Mouse (Mus musculus): Measurements from ENCODE around the gene Tdrd6. TPM values are rescaled to one million over a fixed set of nuclear protein-coding genes. Genes with fewer than 3 reads are reported as not detected.

The Tdrd6 gene
- polyA plus RNA-seq, 1 experiment from 2014 or later: 2.5 TPM

- ATAC-seq: no peak
- Histone ChIP-seq H3K4me1 (replicated peaks; ENCODE audit: control insufficient read depth, insufficient read depth, low read length) (no peaks in the 10 kb centered on the region), H3K9ac (ENCODE audit: low read depth, low read length) (no peak overlapping the region), H3K4me2 (replicated peaks; ENCODE audit: low read depth) (no peak overlapping the region), H3K9me3 (ENCODE audit: control insufficient read depth) (no peaks in the 10 kb centered on the region), H3K36me3 (ENCODE audit: control insufficient read depth, insufficient read depth) (no peaks in the 10 kb centered on the region; the same call in 1 of the 2 replicates), H3K27me3 (replicated peaks; ENCODE audit: control insufficient read depth, insufficient read depth, low read length) (no peaks in the 10 kb centered on the region), H3K4me3 (ENCODE audit: low read depth, low read length) (no peak overlapping the region), H3K27ac (ENCODE audit: low read depth, low read length) (no peak overlapping the region)
- WGBS: 89% methylated on average over 3 of the region's 3 CpGs
- TF ChIP-seq CTCF (IDR thresholded peaks at IDR 0.05; ENCODE audit: low read depth): no peak
Measured at GRCm38 (mm10) chr17:43645136-43645535, 15.0 kb upstream of the Tdrd6 start.

- H3K27ac ChIP-seq (ENCODE audit: low read depth, low read length): no peak overlapping the region
- H3K36me3 ChIP-seq (ENCODE audit: control insufficient read depth, insufficient read depth): no peaks in the 10 kb centered on the region; the same call in 1 of the 2 replicates
- H3K9me3 ChIP-seq (ENCODE audit: control insufficient read depth): no peaks in the 10 kb centered on the region
- ATAC-seq: no peak
- H3K27me3 ChIP-seq (replicated peaks; ENCODE audit: control insufficient read depth, insufficient read depth, low read length): no peaks in the 10 kb centered on the region
- no peak overlapping the region for H3K4me2 ChIP-seq (replicated peaks; ENCODE audit: low read depth)
- TF ChIP-seq CTCF (IDR thresholded peaks at IDR 0.05; ENCODE audit: low read depth): no peak
- 35% methylated on average over 7 of the region's 7 CpGs for WGBS
- H3K9ac ChIP-seq (ENCODE audit: low read depth, low read length): no peak overlapping the region
- H3K4me3 ChIP-seq (ENCODE audit: low read depth, low read length): no peak overlapping the region
- H3K4me1 ChIP-seq (replicated peaks; ENCODE audit: control insufficient read depth, insufficient read depth, low read length): no peaks in the 10 kb centered on the region
Measured at GRCm38 (mm10) chr17:43644375-43644774, 14.3 kb upstream of the Tdrd6 start.

GRCm38 (mm10) chr17:43643191-43643590 is 13.1 kb upstream of the Tdrd6 start:
- TF ChIP-seq CTCF (IDR thresholded peaks at IDR 0.05; ENCODE audit: low read depth): no peak
- Histone ChIP-seq H3K36me3 (ENCODE audit: control insufficient read depth, insufficient read depth) (no peaks in the 10 kb centered on the region; the same call in 1 of the 2 replicates), H3K9ac (ENCODE audit: low read depth, low read length) (no peak overlapping the region), H3K4me1 (replicated peaks; ENCODE audit: control insufficient read depth, insufficient read depth, low read length) (no peaks in the 10 kb centered on the region), H3K27me3 (replicated peaks; ENCODE audit: control insufficient read depth, insufficient read depth, low read length) (no peaks in the 10 kb centered on the region), H3K4me3 (ENCODE audit: low read depth, low read length) (no peak overlapping the region), H3K27ac (ENCODE audit: low read depth, low read length) (no peak overlapping the region), H3K9me3 (ENCODE audit: control insufficient read depth) (no peaks in the 10 kb centered on the region), H3K4me2 (replicated peaks; ENCODE audit: low read depth) (no peak overlapping the region)
- ATAC-seq: no peak
- WGBS: 75% methylated on average over 7 of the region's 7 CpGs

- no peaks in the 10 kb centered on the region for H3K9me3 ChIP-seq (ENCODE audit: control insufficient read depth)
- H3K4me3 ChIP-seq (ENCODE audit: low read depth, low read length): no peak overlapping the region
- H3K4me1 ChIP-seq (replicated peaks; ENCODE audit: control insufficient read depth, insufficient read depth, low read length): no peaks in the 10 kb centered on the region
- no peak overlapping the region for H3K9ac ChIP-seq (ENCODE audit: low read depth, low read length)
- H3K36me3 ChIP-seq (ENCODE audit: control insufficient read depth, insufficient read depth): no peaks in the 10 kb centered on the region; the same call in 1 of the 2 replicates
- ATAC-seq: no peak
- no peaks in the 10 kb centered on the region for H3K27me3 ChIP-seq (replicated peaks; ENCODE audit: control insufficient read depth, insufficient read depth, low read length)
- 77% methylated on average over 1 of the region's 1 CpGs for WGBS
- no peak overlapping the region for H3K27ac ChIP-seq (ENCODE audit: low read depth, low read length)
- no peak overlapping the region for H3K4me2 ChIP-seq (replicated peaks; ENCODE audit: low read depth)
- no peak for TF ChIP-seq CTCF (IDR thresholded peaks at IDR 0.05; ENCODE audit: low read depth)
Measured at GRCm38 (mm10) chr17:43640825-43641224, 10.7 kb upstream of the Tdrd6 start.

GRCm38 (mm10) chr17:43637146-43637545 is 7.0 kb upstream of the Tdrd6 start:
- H3K9me3 ChIP-seq (ENCODE audit: control insufficient read depth): no peaks in the 10 kb centered on the region
- no peak overlapping the region for H3K27ac ChIP-seq (ENCODE audit: low read depth, low read length)
- H3K27me3 ChIP-seq (replicated peaks; ENCODE audit: control insufficient read depth, insufficient read depth, low read length): no peaks in the 10 kb centered on the region
- H3K4me2 ChIP-seq (replicated peaks; ENCODE audit: low read depth): no peak overlapping the region
- 89% methylated on average over 4 of the region's 4 CpGs for WGBS
- H3K36me3 ChIP-seq (ENCODE audit: control insufficient read depth, insufficient read depth): no peaks in the 10 kb centered on the region
- TF ChIP-seq CTCF (IDR thresholded peaks at IDR 0.05; ENCODE audit: low read depth): no peak
- H3K9ac ChIP-seq (ENCODE audit: low read depth, low read length): no peak overlapping the region
- no peak for ATAC-seq
- H3K4me3 ChIP-seq (ENCODE audit: low read depth, low read length): no peak overlapping the region
- no peaks in the 10 kb centered on the region for H3K4me1 ChIP-seq (replicated peaks; ENCODE audit: control insufficient read depth, insufficient read depth, low read length)

DNA sequence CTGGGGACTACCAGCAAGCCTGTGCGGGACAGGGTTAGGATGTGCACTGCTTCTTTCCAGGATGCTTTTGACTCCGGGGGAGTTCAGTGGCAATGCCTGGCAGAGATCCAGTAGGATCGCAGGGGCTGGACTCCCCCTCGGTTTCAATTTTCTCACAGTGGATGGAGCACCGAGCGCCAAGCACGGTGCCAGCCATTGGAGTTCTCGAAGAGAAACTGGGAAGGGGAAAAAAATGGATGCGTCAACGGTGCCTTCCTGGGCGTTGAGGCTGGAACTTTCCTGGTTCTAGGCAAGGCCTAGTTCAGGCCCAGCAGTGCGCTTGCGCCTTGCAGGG is 295 bp upstream of the Tdrd6 start:
- Histone ChIP-seq H3K4me1 (replicated peaks; ENCODE audit: control insufficient read depth, insufficient read depth, low read length) (0 out of 2 replicates have a peak, but pooled peaks cover 6% of the 10 kb centered on the region), H3K4me3 (ENCODE audit: low read depth, low read length) (no peak overlapping the region; the same call in 1 of the 2 replicates), H3K9ac (ENCODE audit: low read depth, low read length) (no peak overlapping the region), H3K4me2 (replicated peaks; ENCODE audit: low read depth) (peak overlapping the region; percentile 63), H3K27me3 (replicated peaks; ENCODE audit: control insufficient read depth, insufficient read depth, low read length) (peaks cover 40% of the 10 kb centered on the region), H3K27ac (ENCODE audit: low read depth, low read length) (no peak overlapping the region), H3K9me3 (ENCODE audit: control insufficient read depth) (no peaks in the 10 kb centered on the region), H3K36me3 (ENCODE audit: control insufficient read depth, insufficient read depth) (no peaks in the 10 kb centered on the region)
- ATAC-seq: no peak
- no peak for TF ChIP-seq CTCF (IDR thresholded peaks at IDR 0.05; ENCODE audit: low read depth)
- 65% methylated on average over 13 of the region's 13 CpGs for WGBS

DNA sequence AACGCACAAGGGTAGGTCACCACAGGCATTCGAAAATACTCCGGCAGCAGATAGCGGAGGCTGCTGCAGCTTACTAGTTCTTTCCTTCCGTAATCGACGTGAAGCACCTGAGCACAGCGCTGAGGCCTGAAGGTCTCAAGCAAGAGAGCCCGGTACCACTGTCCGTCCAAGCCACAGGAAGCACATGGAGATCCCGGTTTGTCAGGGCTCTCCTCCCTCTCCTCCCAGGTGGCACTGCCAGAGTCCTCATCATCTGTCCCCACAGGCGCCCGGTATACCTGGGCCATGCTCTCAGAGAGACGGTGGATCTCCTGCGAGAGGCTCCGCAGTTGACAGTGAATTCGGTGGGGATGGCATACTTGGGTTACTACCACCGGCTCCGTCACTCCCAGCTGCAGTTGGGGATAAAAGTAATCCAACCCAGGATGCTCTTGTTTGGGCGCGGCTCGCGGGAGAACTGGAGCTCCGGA is 1.0 kb downstream of the Tdrd6 start:
- ATAC-seq: no peak
- Histone ChIP-seq H3K4me2 (replicated peaks; ENCODE audit: low read depth) (peak overlapping the region; percentile 63), H3K27me3 (replicated peaks; ENCODE audit: control insufficient read depth, insufficient read depth, low read length) (peaks cover 40% of the 10 kb centered on the region), H3K27ac (ENCODE audit: low read depth, low read length) (no peak overlapping the region), H3K9me3 (ENCODE audit: control insufficient read depth) (no peaks in the 10 kb centered on the region), H3K4me1 (replicated peaks; ENCODE audit: control insufficient read depth, insufficient read depth, low read length) (0 out of 2 replicates have a peak, but pooled peaks cover 6% of the 10 kb centered on the region), H3K4me3 (ENCODE audit: low read depth, low read length) (peak overlapping the region; percentile 31), H3K36me3 (ENCODE audit: control insufficient read depth, insufficient read depth) (no peaks in the 10 kb centered on the region), H3K9ac (ENCODE audit: low read depth, low read length) (no peak overlapping the region)
- 21% methylated on average over 24 of the region's 24 CpGs for WGBS
- no peak for TF ChIP-seq CTCF (IDR thresholded peaks at IDR 0.05; ENCODE audit: low read depth)
